Mouse (Mus musculus): ENCODE measurements at regions not wholly inside any gene's neighbourhood (a gene's known extent, or its start where the extent isn't known, plus 50 kb on each side); places are given as distances from the start of the nearest gene placed in this dataset.
"Not testable (repeated sequence)": the region's sequence is repeated elsewhere in the genome, so short reads cannot be mapped to it uniquely, and the experiment has no call there.

DNA sequence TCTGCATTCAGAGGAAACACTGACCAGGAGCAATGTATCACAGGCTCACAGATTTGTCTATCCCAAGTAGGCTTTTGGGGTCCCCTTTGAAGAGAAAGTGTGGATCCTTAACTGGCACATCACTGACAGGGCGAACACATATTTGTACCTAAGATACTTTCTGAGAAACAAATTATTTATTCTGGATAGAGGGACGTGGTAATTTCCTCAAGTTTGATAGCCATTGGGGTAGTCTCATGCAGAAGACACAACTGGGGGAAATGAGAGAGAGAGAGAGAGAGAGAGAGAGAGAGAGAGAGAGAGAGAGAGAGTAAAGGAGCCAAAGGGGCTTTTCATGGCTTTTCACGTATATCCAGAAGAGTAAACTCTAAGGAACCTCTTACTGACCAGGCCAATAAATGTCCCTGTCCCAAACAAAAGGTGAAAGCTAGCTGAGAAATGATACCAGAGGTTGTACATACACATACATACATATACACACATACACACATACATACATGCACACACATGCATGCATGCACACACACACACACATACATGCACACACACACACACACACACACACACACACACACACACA lies 85.9 kb upstream of the Cpsf6 start:
- no peak for DNase-seq (ENCODE audit: extremely low read depth, insufficient read length, low spot score)

DNA sequence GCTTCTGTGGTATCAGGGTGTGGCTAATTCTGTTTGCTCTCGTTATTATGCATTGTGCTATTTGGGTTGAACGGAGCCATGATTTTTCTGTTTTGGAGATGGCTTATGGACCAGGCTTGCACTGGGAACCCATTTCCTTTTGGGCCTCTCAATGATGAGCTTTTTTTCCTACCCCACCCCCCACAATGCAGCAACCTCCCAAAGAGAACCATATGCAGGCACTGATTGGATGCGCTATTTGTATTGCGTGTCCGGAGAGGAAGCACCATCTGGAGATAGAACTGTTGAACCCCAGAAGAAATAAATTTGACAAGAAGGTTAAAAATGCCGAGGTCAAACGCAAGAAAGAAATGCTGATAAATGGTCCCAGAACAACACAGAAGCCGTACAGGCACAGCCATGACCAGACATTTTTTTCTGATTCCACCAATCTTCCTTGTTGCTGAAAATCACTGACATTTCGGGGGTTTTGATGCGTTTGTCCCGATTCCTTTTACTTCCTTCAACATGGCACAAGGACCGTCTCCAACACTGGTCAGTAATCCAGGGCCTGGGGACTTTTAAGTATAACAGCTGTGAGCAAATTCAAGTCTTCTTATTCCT lies 85.3 kb upstream of the Cpsf6 start:
- no peak for DNase-seq (ENCODE audit: extremely low read depth, insufficient read length, low spot score)

DNA sequence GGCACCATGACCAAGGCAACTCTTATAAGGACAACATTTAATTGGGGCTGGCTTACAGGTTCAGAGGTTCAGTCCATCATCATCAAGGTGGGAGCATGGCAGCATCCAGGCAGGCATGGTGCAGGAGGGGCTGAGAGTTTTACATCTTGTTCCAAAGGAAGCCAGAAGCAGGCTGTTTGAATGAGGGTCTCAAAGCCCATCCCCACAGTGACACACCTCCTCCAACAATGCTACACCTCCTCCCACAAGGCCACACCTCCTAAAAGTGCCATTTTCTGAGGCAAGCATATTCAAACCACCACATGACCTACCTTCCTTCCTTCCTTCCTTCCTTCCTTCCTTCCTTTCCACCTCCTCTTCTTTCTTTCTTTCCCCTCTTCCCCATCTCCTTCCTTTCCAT lies 84.5 kb upstream of the Cpsf6 start:
- DNase-seq (ENCODE audit: extremely low read depth, insufficient read length, low spot score) = not testable (repeated sequence)

DNA sequence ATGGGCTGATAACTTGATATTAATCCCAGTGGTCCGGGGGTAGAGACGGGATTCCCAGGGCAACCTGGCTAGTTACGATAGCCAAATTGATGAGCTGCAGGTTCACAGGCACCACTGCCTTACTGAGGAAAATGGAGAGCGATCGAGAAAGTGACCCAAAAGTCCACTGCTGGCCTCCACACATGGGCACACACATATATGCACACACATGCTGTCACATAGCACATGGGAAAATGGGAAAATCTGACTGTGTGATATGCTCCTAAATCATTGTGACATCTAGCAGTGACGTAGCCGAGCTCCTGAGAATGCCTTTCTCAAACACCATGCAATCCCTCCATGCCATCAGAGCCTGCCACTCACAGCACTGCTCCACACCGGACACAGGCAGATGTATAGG lies 83.8 kb upstream of the Cpsf6 start:
- no peak for DNase-seq (ENCODE audit: extremely low read depth, insufficient read length, low spot score)

DNA sequence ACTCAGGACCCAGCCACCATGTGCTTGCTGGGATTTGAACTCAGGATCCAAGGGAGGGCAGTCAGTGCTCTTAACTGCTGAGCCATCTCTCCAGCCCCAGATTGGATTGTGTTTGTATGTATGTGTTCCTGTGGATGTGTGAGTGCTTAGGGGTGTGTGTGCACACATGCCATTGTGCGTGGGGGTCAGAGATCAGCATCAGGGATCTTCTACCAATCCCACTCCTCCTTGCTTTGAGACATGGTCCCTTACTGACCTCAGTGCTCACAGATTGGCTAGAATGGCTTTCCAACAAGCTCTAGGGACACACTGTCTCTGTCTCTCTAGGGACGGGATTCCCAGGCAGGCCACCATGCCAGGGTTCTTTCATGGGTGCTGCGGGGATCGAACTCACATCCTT lies 83.1 kb upstream of the Cpsf6 start:
- DNase-seq (ENCODE audit: extremely low read depth, insufficient read length, low spot score) = no peak

DNA sequence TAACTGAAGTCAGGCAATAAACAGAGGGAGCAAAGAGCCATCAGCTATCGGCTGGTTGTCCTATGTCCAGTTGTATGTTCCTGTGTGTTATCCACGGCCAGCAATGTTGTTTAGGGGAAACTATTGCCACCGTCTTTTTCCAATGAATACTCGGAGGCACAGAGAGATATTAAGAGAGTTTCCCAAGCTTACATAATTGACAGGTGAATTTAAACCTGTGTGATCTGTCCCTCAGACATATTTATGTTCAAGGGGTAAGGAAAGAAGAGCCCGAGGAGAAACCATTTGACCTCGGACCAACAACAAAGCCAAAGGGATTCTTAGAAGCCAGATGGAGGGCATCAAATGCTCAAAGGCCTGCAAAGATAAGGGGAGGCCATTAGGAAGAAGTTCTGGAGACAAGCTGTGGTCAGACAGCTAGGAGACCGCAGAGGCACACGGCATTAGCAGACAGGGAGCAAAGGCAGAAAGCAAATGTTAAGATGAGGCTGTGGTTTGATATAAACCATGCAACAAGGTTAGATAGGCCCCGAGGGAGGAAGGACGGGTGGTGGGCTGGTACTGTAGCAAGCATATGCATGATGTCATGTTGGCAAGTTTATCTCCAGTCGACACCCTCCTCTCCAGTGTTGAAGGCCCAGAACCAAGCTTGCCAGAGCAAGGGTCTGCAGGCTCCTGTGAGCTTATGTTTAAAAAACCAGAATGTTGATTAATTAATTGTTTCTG lies 82.1 kb upstream of the Cpsf6 start:
- DNase-seq (ENCODE audit: extremely low read depth, insufficient read length, low spot score) = no peak

DNA sequence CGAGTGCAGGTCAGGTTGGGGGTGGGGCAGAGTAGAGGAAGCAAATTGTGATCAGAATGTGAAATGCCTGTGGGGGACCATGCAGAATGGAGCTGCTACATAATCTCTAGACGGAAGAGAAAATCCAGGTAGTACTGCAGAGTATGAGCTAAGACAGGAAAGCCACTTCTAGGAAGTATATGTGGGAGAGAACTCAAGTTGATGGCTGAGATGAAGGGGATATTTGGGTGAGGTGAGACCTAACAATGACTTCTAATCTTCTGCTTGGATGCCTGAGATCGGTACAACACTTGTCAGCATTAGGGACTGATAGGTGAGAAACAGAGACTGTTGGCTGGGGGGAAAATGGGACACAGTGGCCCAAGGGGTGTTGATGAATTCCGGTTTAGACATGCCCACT lies 81.4 kb upstream of the Cpsf6 start:
- DNase-seq (ENCODE audit: extremely low read depth, insufficient read length, low spot score) = no peak

DNA sequence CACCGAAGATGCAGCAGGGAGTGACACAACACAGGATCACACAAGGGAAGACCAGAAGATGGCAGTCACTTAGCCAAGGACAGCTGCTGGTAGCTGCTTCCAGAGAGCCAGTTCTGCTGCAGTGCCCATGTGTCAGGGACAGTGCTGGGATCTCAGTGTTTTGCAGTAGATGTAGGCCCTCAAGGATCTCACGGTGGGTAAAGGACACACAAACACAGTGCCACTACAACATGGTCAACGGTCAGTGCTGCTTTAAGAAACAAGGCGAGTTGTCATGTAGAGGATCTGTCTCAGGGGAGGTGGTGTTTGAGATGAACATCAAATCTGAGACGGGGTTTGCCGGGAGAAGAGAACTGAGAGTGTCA lies 80.5 kb upstream of the Cpsf6 start:
- DNase-seq (ENCODE audit: extremely low read depth, insufficient read length, low spot score) = no peak

DNA sequence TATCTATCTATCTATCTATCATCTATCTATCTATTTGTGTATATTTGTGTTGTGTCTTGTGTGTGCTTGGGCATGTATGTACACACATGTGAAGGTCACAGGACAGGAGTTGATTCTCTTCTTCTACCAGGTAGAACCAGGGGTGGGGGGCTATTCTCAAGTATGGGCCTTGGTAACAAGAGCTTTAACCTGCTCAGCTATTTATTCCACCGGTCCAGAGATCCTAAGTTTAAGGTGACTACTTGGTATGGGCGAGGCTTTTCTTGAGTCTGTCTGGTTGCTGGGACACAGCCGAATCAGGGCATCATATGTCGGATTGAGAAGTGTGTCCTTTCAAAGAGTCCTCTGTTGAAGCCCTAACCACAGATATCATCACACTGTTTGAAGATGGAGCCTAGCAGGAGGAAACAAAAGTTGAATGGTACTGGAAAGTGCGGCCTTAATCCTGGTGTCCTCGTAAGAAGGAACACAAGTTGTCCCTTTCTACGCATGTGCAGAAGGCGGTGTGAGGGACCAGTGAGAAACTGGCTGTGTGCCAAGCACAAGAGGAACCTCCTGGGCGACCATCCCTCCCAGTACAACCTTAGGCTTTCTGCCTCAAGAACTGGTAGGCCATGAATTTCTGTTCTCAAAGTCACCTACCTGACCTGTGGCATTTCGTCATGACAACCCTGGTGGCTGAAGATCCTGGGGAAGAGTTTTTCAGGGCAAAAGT lies 80.0 kb upstream of the Cpsf6 start:
- DNase-seq (ENCODE audit: extremely low read depth, insufficient read length, low spot score) = no peak

DNA sequence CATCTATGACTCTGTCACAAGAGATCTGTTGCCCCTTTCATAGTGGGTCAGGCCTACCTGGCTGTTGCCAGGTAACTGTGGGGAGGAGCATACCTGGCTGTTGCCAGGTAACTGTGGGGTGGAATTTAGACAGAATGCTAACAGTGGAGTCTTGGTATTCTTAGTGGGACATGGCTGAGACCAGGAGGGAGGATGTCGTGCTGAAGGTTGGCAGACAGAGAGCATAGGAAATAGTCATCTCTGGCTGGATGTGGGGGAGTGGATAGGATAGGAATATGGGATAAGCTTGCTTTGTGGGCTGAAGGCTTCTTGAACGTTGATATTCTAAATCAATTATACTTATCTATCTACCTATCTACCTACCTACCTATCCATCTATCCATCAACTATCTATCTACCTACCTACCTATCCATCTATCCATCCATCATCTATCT lies 79.2 kb upstream of the Cpsf6 start:
- DNase-seq (ENCODE audit: extremely low read depth, insufficient read length, low spot score) = no peak

DNA sequence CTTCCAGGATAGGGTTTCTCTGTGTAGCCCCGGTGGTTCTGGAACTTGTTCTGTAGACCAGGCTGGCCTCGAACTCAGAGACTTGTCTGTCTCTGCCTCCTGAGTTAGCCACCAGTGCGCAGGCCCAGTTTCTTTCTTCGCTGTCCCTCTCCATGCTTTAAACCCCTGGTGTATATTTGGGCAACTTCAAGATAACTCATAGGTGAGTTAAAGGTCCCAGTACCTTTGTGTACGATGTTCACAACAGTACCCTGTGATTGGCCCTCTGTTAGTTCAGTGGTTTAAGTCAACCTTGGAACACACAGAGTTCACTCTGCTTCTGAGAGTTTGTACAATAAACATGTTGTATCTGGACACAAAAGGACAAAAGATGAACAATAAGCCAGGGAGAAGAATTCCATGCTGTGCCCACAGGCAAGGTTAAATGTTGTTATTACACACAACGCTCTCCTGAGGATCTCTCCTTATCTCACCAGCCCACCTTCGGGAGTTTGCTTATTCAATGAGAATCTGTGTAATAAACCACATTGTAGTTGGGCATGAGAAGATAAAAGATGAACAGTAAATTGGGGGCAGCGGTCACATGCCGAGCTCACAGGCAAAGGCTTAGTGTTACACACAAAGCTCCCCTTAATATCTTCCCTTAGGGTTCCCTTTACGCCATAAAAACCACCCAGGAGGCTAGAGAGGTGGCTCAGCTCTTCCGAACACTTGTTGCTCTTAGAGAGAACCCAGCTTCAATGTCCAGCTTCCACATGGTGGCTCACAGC lies 78.6 kb upstream of the Cpsf6 start:
- DNase-seq (ENCODE audit: extremely low read depth, insufficient read length, low spot score) = no peak

DNA sequence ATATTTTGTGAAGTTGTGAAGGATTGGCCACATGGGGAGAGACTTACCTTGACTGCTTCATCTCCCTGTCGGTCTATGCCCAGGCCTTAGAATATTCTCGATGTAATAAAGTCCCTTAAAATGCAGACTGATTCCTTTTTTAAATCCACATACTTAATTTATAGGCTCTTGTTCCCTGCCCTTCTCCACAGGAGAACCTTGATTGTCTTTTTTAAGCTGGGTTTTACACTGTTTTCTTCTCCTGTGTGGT lies 77.8 kb upstream of the Cpsf6 start:
- DNase-seq (ENCODE audit: extremely low read depth, insufficient read length, low spot score) = no peak

DNA sequence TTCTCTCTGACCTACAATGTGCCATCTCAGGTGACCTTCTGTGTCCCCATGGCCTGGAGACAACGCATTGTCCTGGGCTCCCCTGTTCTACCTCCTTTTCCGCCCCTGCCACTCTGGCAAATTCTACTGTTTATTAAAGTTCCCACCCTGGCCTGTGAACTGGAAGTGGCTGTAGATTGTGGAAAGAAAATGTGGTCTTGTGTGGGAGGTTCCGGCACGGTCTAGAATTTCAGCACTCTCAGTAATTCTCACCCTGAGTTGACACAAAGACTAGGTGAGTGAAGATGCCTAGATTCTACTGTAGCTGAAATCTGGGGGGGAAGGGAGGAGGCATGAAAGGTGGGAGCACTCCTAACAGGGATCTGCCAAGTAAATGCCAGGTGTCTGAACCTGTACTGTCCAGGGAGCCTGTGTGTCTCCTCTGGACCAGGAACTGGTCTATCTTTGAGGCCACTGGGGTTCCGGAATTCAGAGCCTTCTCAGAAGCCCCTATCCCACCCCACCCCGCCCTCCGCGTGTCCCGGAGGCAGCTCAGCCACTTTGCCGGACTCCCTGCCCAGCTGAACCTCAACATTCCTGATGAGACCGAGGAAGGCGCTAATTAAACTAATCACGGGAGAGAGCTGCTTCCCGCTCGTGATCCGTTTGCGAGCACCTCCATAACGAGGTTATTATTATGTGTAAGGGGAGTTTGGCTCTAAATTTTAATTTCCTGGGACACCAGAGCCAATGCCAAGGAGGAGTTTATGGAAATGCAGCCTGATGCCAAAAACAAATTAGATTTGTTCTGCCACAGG lies 77.3 kb upstream of the Cpsf6 start:
- no peak for DNase-seq (ENCODE audit: extremely low read depth, insufficient read length, low spot score)

DNA sequence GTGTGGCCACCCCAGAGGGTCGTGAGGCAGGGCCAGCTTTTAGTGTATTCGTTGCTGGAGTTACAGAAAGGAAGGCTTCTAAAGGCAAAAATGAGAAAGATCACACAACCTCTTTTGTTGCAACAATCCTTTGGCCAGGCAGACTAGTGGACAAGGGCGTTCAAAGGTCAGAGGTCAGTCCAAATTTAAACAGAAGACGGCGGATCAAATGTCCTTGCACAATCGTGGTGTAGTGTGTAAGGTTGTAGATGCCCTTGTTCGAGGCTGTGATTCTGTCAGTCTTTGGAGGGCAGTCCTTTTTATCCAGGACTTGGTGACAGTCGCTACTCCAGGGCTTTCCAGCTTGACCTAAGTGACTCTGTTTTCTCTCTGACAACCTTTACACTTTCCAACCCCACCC lies 76.6 kb upstream of the Cpsf6 start:
- no peak for DNase-seq (ENCODE audit: extremely low read depth, insufficient read length, low spot score)

DNA sequence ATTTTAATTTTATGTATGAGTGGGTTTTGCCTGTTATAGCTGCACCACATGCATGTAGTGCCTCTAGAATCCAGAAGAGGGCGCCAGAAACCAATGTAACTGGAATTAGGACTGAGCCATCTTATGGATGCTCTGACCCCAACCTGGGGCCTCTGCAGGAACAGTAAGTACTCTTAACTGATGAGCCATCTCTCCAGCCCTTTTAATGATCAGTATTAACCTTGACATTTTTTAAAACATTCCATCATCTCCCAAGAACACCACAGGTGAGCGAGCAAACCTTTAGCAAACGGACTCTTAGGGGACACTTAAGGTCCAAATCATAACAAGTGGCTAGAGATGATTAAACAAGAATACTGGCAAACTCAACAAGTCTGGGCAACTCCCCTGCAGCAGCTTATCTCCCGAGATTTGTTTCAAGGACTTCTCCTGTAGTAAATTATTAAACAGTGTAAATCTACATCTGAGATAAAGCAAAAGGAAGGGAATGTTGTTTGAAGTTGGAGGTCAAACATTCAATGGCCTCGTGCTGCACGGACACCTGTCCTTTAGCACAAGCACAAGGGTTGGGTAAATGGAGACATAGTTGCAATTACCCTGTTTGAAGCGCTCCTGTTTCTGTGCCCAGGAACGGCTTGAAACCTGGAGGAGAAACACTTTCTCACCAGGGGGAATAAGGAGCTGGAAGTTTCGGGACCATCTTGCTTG lies 75.9 kb upstream of the Cpsf6 start:
- no peak for DNase-seq (ENCODE audit: extremely low read depth, insufficient read length, low spot score)

DNA sequence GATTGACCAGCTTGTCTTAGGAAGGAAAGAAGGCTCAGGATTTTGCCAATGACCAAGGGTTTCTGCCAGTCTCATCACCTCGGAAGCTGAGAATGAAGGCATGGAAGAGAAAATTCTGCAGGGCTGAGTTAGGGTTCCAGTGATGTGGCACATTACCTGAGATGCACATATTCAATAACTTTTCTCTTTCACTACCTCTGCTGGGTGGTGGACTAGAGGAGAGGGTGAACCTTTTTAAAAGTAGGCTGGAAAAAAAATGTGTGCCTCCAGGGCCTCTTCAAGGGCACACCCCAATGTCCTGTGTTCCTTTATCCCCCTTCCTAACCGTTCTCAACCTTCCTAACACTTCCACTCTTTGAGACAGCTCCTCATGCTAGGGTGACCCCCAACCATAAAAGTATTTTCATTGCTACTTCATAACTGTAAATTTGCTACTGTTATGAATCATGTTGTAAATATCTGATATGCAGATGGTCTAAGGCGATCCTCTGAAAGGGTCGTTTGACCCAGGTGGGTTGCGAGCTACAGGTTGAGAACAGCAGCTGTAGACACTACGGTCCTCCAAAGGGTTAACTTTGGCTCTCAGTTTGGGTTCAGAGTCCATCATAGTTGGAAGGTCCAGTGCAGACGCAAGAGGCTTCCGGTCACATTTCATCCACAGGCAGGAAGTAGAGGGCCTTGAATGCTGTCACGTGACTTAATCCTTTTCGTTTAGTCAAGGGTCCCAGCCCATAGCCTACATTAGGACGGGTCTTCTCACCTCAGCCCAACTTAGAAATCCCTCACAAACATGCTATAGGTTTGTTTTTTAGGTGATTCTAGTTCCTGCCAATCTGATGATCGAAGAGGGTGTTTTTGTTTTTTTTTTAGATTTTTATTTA lies 75.1 kb upstream of the Cpsf6 start:
- no peak for DNase-seq (ENCODE audit: extremely low read depth, insufficient read length, low spot score)

DNA sequence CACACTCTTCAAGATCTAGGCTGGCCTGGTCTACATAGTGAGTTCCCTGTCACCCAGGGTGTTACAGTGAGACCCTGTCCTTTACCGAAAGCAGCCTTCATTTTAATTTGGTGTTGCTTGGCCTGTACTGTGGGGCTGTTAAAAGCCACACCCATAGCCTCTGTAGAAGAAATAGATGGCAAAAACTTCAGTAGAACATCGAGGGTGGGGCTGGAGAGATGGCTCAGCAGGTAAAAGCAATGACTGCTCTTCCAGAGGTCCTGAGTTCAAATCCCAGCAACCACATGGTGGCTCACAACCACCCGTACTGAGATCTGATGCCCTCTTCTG lies 74.3 kb upstream of the Cpsf6 start:
- DNase-seq (ENCODE audit: extremely low read depth, insufficient read length, low spot score) = no peak

DNA sequence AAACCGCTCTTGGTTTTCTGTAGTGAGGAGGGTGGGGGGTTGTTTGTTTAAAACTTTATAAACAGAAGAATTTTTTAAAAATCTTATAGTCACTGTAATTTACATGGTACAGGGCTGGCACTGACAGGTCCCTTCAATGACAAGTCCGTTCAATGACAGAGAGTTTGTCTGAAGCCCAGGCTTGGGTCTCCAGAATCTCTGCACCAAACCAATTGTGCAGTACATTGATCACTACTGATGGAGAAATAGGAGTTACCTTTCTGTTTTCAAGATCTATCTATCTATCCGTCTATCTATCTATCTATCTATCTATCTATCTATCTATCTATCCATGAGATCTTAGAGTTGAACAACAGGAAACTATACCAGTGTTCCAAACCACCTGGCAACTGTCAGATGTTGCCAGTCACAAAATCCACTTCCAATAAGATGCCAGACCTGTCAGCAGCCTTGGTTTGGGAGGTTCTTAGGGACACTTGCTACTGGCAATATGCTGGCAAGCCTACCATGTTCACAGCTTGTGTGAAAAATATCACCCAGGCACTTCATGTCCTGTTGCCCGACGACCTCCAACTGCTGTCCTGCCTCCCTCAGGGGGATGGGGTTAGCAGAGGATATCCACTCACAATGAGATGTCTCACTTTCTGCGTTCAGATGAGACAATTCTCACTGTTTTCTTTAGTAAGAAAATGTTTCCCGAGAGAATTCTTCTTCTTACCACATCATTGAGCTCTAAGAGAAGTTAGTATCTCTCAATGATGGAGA lies 73.8 kb upstream of the Cpsf6 start:
- no peak for DNase-seq (ENCODE audit: extremely low read depth, insufficient read length, low spot score)
